Mouse (Mus musculus) liver, embryonic 11.5 days (tissue): ENCODE measurements around the gene Nol12. TPM values are rescaled to one million over a fixed set of nuclear protein-coding genes. Genes with fewer than 3 reads are reported as not detected.

Experiments
- ATAC-seq: fragments of 200-750 bp; cut with Nextera tagmentation; replicated peaks from 2 replicates; pipeline ENCODE4 v1.8.0; 2017; ENCODE audit warnings: moderate number of reproducible peaks, mild to moderate bottlenecking, moderate TSS enrichment, moderate library complexity; ENCODE audit not compliant: low FRiP score
- DNase-seq: peaks from one replicate; pipeline ENCODE4 v3.0.0-alpha.2; 2017; ENCODE audit warnings: low spot score
- H3K27ac ChIP-seq: fragments of 300-500 bp; sonication (generic); 2 replicates; pipeline ENCODE4 v1.5.1; 2014; ENCODE audit warnings: mild to moderate bottlenecking, low read depth, low read length, control low read depth
- H3K27me3 ChIP-seq: fragments of 300-500 bp; sonication (generic); replicated peaks from 2 replicates; pipeline ENCODE4 v1.6.1; 2014; ENCODE audit warnings: low read length, mixed read lengths; ENCODE audit not compliant: control insufficient read depth, insufficient read depth
- H3K36me3 ChIP-seq: fragments of 300-500 bp; sonication (generic); 2 replicates; pipeline ENCODE4 v1.6.1; 2014; ENCODE audit warnings: mild to moderate bottlenecking, low read length, moderate library complexity, mixed read lengths; ENCODE audit not compliant: control insufficient read depth, insufficient read depth
- H3K4me1 ChIP-seq: fragments of 300-500 bp; sonication (generic); replicated peaks from 2 replicates; pipeline ENCODE4 v1.6.1; 2014; ENCODE audit warnings: low read length, mixed read lengths; ENCODE audit not compliant: control insufficient read depth, insufficient read depth
- H3K4me2 ChIP-seq: fragments of 300-500 bp; sonication (generic); 2 replicates; pipeline ENCODE4 v1.6.1; 2014; ENCODE audit warnings: mild to moderate bottlenecking, control low read depth, moderate library complexity
- H3K4me3 ChIP-seq: fragments of 300-500 bp; sonication (generic); 2 replicates; pipeline ENCODE4 v1.5.1; 2014; ENCODE audit warnings: low read depth, low read length, control low read depth
- H3K9ac ChIP-seq: fragments of 300-500 bp; sonication (generic); 2 replicates; pipeline ENCODE4 v1.6.1; 2014; ENCODE audit warnings: low read depth, low read length, control low read depth
- H3K9me3 ChIP-seq: fragments of 300-500 bp; sonication (generic); 2 replicates; pipeline ENCODE4 v1.6.1; 2016; ENCODE audit warnings: low read length, inconsistent platforms, mixed read lengths; ENCODE audit not compliant: control insufficient read depth
- WGBS: fragments of 180-500 bp; shearing (Covaris S2); extraction: QIAGEN DNeasy Blood & Tissue Kit; methylation state at CpG from one replicate; pipeline ENCODE4 v1.1.7; 2014; 5-methylcytosine and 5-hydroxymethylcytosine counted together
- polyA plus RNA-seq: library from polyadenylated mRNA; unstranded; fragments of >200 nt; fragmentation: Nextera tagmentation; extraction: Ambion mirVana; gene quantifications from 2 replicates; pipeline ENCODE4 v1.2.1, GENCODE M21; 2014

The Nol12 gene
- polyA plus RNA-seq, 1 experiment from 2014 or later = 75.3 TPM

DNA sequence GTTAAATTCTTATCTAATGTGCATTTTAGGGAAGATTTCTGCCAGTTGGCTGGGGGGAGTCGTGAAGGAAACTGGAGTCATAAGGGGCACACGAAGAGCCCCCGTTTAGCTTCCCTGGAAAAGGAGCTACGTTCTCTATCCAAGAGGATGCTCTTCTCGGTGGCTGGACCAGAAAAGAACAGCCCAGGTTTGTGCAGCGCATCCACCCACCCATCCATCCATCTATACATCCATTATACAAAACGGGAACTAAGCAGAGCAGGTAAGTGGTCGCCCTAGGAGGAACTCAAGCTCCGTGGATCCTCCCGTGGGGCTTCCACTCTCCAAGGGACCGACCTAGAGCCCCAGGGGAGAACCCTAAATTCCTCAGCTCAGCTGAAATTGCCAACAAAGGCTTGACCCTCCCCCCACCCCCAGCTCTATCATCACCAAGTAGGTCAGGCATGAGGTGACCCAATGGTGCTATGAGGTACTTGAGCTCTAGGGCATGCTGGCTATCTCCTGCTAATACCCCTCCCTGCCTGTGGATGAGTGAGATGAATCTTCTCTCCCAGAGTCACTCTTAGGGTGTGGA lies 13.5 kb downstream of the Nol12 start:
- no peak for ATAC-seq
- no peak overlapping the region for H3K9ac ChIP-seq
- peaks cover 7% of the 10 kb centered on the region for H3K4me1 ChIP-seq
- H3K4me2 ChIP-seq = peak overlapping the region; percentile 81
- H3K9me3 ChIP-seq = no peaks in the 10 kb centered on the region
- no peak overlapping the region for H3K27ac ChIP-seq
- peak overlapping the region; percentile 48 for H3K4me3 ChIP-seq
- WGBS = 6% methylated on average over 11 of the region's 11 CpGs
- H3K36me3 ChIP-seq = no peaks in the 10 kb centered on the region
- peaks cover 14% of the 10 kb centered on the region for H3K27me3 ChIP-seq
- DNase-seq = no peak

DNA sequence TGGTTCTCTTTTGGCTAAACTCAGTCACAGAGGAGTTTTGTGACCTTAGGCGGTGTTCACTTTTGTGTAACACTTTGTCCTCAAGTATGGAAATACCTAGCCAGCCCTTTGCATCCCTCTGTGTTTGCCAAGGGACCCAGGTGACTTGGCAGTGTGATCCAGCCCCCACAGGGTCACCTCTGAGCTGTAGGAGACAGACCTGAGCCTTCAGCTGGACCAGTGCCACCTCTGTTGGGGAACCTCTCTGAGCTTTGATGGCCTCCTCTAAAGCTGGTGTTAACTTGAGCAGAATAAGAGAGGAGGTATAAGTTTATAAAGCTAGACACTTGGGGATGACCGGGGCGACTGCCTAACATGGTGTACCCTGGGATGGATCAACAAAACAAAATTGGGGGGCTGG lies 14.2 kb downstream of the Nol12 start:
- ATAC-seq (no peak), DNase-seq (no peak)
- H3K27ac ChIP-seq = no peak overlapping the region
- H3K36me3 ChIP-seq = no peaks in the 10 kb centered on the region
- 94% methylated on average over 3 of the region's 3 CpGs for WGBS
- peaks cover 14% of the 10 kb centered on the region for H3K27me3 ChIP-seq
- H3K9ac ChIP-seq = no peak overlapping the region
- peaks cover 7% of the 10 kb centered on the region for H3K4me1 ChIP-seq
- no peak overlapping the region for H3K4me2 ChIP-seq
- no peak overlapping the region for H3K4me3 ChIP-seq
- no peaks in the 10 kb centered on the region for H3K9me3 ChIP-seq

DNA sequence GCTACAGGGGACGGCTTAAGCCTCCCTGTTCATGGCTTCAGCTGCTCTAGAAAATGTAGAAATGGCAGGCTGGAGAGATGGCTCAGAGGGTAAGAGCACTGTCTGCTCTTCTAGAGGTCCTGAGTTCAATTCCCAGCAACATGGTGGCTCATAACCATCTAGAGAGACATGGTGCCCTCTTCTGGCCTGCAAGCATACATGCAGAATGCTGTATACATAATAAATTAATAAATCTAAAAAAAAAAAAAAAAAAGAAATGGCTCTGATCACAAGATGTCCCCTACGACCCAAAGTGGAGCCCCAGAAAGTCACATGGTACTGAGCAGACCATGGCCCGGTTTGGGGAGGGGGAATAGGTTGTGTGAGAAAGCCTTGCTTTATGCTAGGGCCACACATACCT lies 20.9 kb downstream of the Nol12 start:
- no peak overlapping the region for H3K9ac ChIP-seq
- no peak for DNase-seq
- 65% methylated on average over 3 of the region's 3 CpGs for WGBS
- no peak for ATAC-seq
- H3K9me3 ChIP-seq = no peaks in the 10 kb centered on the region
- H3K27ac ChIP-seq = no peak overlapping the region
- H3K4me3 ChIP-seq = no peak overlapping the region
- H3K4me2 ChIP-seq = no peak overlapping the region
- H3K36me3 ChIP-seq = no peaks in the 10 kb centered on the region
- 0 out of 2 replicates have a peak, but pooled peaks cover 2% of the 10 kb centered on the region for H3K27me3 ChIP-seq
- H3K4me1 ChIP-seq = no peaks in the 10 kb centered on the region

DNA sequence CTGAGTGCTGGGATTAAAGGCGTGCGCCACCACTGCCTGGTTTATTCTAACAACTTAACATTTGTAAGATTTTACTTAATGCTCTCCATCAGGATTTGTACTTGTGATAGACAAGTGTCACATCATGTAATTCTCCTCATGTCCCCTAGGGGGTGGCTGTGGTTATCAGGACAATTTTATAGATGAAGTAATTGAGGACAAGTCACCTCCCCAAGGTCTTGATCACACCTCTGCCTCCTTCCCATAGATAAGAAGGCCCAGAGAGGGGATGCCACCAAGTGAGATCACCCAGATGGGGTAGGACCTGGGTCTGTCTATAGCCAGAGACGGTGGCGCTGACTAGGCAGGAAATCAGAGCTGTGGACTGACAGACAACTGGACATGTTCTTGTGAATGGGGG lies 21.6 kb downstream of the Nol12 start:
- no peak overlapping the region for H3K9ac ChIP-seq
- H3K9me3 ChIP-seq = no peaks in the 10 kb centered on the region
- H3K4me3 ChIP-seq = no peak overlapping the region
- DNase-seq = no peak
- no peak overlapping the region for H3K27ac ChIP-seq
- H3K4me1 ChIP-seq = no peaks in the 10 kb centered on the region
- H3K4me2 ChIP-seq = no peak overlapping the region
- H3K27me3 ChIP-seq = 0 out of 2 replicates have a peak, but pooled peaks cover 2% of the 10 kb centered on the region
- no peaks in the 10 kb centered on the region for H3K36me3 ChIP-seq
- no peak for ATAC-seq
- WGBS = 58% methylated on average over 4 of the region's 4 CpGs

DNA sequence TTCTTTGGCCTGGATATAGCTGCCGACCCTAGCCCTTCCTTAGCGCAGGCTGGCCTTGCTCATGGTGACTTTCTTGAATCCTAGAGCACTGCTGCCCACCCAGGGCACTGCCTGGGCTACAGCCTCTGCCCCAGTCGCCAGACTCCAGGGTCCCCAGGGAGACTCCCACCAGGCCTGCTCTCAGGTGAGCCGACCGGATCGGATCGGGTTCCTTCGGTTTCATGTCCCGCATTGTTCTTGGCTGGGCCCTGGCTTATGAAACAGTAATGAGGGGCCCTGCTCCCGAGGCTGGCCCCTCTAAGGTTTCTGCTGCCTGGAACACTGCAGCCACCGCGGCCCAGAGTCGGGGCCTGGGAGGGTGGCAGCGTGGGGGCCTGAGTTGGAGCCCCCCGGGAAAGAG lies 22.3 kb downstream of the Nol12 start:
- Histone ChIP-seq H3K27ac (no peak overlapping the region), H3K4me1 (no peaks in the 10 kb centered on the region), H3K36me3 (no peaks in the 10 kb centered on the region), H3K9ac (no peak overlapping the region), H3K4me3 (no peak overlapping the region), H3K27me3 (0 out of 2 replicates have a peak, but pooled peaks cover 2% of the 10 kb centered on the region), H3K9me3 (no peaks in the 10 kb centered on the region), H3K4me2 (no peak overlapping the region)
- no peak for ATAC-seq
- no peak for DNase-seq
- WGBS = 50% methylated on average over 15 of the region's 15 CpGs

DNA sequence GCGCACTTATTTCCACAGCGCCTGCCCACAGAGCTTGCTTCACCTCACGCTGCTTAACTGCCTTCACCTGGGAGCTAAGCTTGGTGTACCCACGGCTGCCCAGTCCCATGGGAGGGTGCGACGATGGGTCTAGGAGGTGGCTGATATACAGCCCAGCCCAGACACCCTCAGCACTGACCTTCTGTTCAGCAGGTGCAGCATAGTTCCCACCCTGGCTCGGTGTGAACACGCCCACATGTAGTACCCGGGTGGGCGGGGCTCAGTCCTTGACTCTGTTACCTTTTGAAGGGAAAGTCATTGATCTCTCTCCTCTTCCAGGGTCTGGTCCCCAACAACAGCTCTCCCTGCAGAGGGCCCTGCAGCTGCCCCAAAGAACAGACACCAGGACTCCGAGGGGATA lies 24.8 kb downstream of the Nol12 start:
- Histone ChIP-seq H3K27ac (no peak overlapping the region), H3K9ac (no peak overlapping the region), H3K36me3 (no peaks in the 10 kb centered on the region), H3K9me3 (no peaks in the 10 kb centered on the region), H3K4me1 (0 out of 2 replicates have a peak, but pooled peaks cover 2% of the 10 kb centered on the region), H3K4me3 (no peak overlapping the region), H3K27me3 (0 out of 2 replicates have a peak, but pooled peaks cover 2% of the 10 kb centered on the region), H3K4me2 (no peak overlapping the region)
- no peak for DNase-seq
- ATAC-seq = no peak
- WGBS = 73% methylated on average over 11 of the region's 11 CpGs

DNA sequence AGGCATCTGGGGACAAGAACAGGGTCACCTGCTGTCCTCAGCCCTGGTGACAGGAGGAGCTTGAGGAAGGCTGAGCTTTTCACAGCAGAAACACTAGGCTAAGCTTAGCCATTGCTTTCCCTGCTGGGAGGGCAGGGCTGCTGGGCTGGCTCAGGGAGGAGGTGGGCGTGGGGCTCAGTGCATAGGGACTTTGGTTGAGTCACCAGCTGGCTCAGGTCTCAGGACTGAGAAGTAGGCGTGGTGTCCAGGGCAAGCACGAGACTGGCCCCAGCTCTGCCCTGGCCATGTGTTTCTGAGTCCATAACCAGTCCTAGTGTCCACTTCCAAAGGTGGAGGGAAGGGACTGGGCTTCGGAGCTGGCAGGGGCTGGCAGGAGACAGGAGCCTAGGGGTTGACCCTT lies 25.4 kb downstream of the Nol12 start:
- H3K4me3 ChIP-seq = no peak overlapping the region
- DNase-seq (no peak), ATAC-seq (no peak)
- H3K27ac ChIP-seq = no peak overlapping the region
- no peak overlapping the region for H3K4me2 ChIP-seq
- no peaks in the 10 kb centered on the region for H3K36me3 ChIP-seq
- H3K9me3 ChIP-seq = no peaks in the 10 kb centered on the region
- 61% methylated on average over 4 of the region's 4 CpGs for WGBS
- 0 out of 2 replicates have a peak, but pooled peaks cover 2% of the 10 kb centered on the region for H3K27me3 ChIP-seq
- H3K9ac ChIP-seq = no peak overlapping the region
- H3K4me1 ChIP-seq = 0 out of 2 replicates have a peak, but pooled peaks cover 2% of the 10 kb centered on the region

DNA sequence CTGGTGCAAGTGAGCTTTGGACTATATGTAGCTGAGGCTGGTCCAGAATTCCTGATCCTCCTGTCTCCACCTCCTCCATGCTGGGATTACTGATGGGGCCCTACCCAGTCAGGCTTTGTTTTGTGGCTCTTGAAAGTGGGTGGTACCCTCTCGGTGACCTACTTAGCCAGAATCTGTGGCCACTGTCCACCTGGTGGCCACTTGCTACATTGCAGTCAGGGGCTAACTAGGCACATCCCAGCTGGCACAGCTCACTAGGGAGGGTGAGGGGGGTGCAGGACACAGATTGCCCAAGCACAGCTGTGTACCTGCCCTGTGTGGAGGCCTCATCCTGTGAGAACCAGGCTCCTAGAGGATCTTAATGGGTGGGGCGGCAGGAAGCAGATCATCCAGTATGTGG lies 28.2 kb downstream of the Nol12 start:
- H3K27me3 ChIP-seq = no peaks in the 10 kb centered on the region
- DNase-seq (no peak), ATAC-seq (no peak; the same call in 1 of the 2 replicates)
- H3K4me2 ChIP-seq = no peak overlapping the region
- H3K27ac ChIP-seq = no peak overlapping the region
- WGBS = 27% methylated on average over 2 of the region's 2 CpGs
- 0 out of 2 replicates have a peak, but pooled peaks cover 2% of the 10 kb centered on the region for H3K4me1 ChIP-seq
- H3K36me3 ChIP-seq = no peaks in the 10 kb centered on the region
- H3K4me3 ChIP-seq = no peak overlapping the region
- H3K9ac ChIP-seq = no peak overlapping the region
- H3K9me3 ChIP-seq = no peaks in the 10 kb centered on the region

DNA sequence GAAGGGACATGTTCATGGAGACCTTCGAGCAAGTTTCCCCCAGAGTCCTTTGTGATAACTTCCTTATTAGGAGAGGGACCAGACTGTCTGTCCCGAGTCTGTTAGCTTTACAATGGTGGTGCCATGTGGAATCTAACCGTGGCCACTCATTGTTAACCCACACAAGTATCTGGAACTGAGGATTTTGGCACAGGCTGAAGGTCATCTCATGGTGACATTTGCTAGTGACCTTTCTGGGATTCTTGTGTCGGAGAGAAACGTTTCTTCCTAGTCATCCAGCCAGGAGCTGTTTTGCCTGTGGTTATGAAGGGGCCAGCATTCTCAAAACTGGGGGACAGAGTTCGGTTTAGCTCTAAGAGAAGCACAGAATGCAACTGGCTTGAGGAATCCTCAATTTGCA lies 36.9 kb downstream of the Nol12 start:
- no peaks in the 10 kb centered on the region for H3K4me1 ChIP-seq
- no peaks in the 10 kb centered on the region for H3K36me3 ChIP-seq
- no peak overlapping the region for H3K9ac ChIP-seq
- H3K9me3 ChIP-seq = no peaks in the 10 kb centered on the region
- DNase-seq (no peak), ATAC-seq (no peak)
- H3K4me2 ChIP-seq = no peak overlapping the region
- H3K4me3 ChIP-seq = no peak overlapping the region
- no peak overlapping the region for H3K27ac ChIP-seq
- WGBS = 57% methylated on average over 6 of the region's 6 CpGs
- 0 out of 2 replicates have a peak, but pooled peaks cover 4% of the 10 kb centered on the region for H3K27me3 ChIP-seq
